Mouse (Mus musculus) fat pad, adult 2 months (tissue): ENCODE results near the gene BC067074.

Experiments used
- DNase-seq: peaks from one replicate; pipeline ENCODE4 v3.0.0-alpha.2; 2011; ENCODE audit warnings: low read depth, low spot score; ENCODE audit errors: extremely low read depth

Gene BC067074

DNA sequence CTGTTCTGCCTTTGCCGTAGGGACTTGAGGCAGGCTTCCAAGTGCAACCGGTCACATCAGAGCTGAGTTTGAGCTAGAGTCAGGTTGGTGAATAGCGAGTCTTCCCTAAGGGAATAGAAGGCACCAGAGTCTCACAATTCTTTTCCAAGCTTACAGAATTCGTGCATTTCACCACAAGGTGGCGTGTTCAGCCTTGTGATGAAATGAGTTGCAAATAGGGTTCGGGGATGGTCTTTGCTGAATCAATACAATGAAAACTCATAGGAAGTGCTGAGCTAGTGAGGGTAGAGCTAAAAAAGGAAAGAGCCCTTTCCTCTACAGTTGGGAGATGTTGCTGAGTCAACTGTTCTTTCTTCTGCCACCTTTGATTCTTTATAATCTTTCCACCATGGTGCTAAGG is 29.0 kb downstream of the BC067074 start:
- DNase-seq, result peak; percentile 2

DNA sequence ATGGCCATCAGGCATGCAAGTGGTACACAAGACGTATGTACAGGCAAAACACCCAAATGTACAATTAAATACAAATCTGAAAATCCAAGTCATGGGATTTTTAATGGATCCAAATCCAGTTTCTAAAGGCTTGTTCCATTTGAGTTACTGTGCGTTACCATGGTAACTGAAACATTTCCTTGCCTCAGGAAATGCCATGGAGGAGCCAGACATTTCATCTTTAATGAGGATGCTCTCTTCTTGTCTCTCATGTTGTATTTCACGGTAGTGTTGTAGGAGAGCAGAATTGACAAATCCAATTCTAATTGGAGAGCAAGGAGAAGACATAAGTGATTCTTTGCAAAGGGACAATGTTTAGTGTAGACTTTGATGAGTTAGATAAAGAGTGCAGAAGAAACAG is 31.3 kb downstream of the BC067074 start:
- DNase-seq, result no peak

DNA sequence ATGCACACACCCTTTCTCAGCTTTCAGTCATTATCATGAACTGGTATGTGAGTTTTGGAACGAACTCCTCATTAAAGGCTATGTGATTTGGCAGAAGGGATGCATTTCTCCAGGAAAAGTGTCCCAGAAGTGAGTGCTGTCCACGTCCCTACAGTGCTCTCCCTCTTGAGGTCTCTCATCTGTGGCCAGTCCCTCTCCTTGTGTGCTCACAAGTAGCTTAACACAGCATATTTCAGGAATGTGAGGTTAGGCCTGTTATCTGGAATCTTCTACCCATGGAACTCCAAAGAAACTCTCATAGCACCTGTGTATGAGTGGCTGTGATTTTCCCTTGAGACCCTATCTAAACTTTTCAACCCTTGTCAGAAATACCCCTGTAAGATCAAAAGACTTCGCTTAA is 32.7 kb downstream of the BC067074 start:
- no peak for DNase-seq

DNA sequence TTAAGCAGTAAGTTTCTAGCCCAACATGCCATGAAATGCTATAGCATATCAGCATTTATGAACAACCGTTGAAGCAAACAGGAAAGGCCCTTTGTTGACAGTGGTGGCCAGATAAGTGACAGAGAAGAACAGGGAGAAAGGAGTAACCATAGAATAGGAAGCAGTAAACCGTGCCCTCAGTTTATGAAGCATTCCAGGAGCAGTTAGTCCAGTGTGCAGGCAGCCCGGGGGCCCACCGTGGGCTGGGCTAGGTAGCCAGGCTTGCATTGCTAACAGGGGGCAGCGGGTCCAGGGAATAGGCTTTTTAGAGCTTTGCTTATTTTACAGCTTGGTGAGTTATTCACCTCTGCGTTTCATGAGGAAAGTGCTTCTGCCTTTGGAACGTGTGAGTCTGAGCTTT is 39.3 kb downstream of the BC067074 start:
- DNase-seq, result no peak

DNA sequence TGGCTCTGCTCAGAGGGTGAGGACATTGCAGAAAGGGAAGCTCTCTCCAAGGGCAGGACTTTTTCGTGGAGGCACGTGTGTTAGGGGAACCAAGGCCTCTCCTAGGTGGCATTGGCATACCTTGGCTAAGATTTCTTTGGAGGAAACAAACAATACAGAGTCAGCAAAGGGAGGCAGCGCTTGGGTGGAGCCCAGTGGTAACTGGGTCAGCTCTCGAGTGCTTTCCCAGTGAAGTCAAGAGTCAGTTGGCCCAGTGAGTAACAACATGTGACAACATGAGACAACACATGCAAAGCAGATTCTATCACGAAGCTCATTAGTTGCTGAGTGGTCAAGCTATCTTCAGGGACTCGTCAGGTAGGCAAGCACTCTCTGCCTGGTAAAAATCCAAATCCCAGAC is 40.4 kb downstream of the BC067074 start:
- no peak for DNase-seq

DNA sequence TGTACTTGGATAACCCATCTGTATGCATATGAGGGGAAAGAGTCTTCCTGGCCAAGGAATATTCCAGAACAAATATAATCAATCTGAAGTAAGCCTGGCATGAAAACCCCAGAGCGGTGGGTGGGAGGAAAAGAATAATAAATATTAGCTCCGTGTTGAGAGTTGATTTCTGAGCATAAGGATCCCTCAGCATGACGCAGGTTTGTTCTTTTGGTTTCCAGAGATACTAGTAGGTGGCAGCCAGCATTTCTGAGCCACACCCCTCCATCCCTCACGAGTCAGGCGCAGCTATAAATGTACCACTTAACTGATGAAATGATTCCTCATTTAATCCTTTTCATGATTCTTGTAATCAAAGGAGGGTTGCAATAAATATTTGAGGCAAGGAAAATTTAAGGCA is 41.0 kb downstream of the BC067074 start:
- DNase-seq, result no peak

DNA sequence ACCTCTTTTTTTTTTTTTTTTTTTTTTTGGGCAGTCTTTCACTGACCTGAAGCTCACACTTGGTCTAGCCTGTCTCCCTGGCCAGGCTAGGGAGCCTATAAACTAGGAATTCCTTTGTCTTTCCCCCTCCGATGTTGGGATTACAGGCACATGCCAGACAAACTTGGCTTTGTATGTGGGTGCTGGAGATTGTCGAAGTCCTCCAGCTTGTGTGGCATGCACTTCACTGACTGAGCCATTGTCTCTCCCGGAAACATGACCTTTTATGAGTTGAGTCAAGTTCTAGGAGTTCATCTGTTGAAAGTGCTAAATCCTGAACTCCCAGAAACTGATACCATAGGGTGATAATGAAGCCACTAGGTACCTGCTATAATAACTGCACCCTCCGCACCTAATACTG is 41.8 kb downstream of the BC067074 start:
- no peak for DNase-seq

DNA sequence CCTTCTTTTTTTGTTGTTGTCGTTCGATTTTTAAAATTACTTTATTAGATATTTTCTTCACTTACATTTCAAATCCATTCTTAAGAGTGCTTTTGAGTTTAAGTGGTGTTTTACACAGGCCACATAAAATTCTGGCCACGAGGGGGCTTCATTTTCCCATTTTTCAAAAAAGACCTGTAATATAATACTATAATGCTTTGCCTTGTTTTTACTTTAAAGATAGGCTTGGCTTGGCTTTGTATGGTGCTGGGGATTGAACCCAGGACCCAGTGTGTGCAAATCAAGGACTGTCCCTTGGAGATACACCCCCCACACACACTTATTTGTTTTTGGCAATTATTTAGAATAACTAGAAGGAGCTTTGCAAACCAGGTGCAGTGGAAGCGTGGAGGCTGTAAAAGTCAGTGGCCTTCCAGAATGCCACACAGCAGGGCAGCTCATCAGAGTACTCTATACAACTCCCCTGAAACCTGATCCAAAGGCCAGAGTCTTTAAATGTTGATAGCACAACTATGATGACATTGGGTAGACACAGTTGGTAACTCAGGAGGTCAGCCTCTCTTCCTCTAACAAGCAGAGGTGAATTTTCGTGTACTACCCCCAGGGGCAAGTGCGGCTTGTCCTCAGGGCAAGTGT is 44.4 kb downstream of the BC067074 start:
- no peak for DNase-seq

- DNase-seq, result no peak
Measured at GRCm38 (mm10) chr13:113340644-113341043, 47.7 kb downstream of the BC067074 start.

DNA sequence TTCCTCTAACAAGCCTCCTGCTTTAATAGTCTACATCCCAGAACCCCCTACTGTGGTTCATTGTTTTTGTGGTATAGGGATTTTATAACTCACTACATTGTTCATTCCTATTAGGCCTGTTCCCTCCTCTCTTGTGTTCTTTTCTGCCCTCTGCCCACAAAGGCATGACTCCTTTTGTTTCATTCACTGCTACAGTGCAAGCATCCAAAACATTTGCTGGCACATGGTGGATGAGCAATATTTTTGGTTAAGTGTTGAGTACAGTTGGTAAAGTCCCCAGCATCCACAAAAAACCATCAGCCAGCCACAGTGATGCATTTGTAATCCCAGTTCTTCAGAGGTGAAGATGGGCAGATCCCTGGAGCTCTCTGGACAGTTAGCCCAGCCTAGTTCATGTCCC is 48.2 kb downstream of the BC067074 start:
- no peak for DNase-seq

GRCm38 (mm10) chr13:113342355-113342919 is 49.5 kb downstream of the BC067074 start:
- DNase-seq, result no peak

DNA sequence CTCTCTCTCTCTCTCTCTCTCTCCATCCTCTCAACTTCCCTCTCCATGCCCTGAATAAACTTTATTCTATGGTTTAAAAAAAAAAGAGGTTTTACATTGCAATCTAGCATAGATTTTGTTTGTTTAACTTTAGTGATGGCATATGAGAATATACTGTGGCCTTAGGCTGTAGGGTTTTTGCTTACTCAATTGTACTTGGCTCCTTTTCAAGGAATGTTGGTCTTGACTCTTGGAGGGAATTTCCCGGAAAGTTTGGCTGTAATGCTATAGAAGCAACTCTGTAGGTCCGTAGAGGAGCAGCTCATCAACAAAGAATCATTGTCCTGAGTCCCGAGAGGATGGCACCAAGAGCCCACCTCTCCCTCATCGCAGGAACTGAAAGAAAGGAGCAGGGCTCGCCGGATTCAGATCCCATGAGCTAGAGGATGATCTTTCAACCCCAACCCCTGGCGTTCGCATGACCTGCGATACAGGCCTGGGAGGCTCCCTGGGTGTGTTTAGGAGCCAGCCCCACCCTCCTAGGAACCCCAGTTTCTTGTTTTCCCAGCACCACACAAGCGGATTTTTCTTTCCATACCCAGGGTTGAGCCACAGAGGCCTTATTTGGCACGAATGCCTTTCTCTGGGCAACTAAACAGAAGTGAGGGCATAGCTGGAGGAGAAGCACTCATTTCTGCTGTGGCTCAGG is 57.9 kb downstream of the BC067074 start:
- DNase-seq, result peak; percentile 26

GRCm38 (mm10) chr13:113353546-113353945 is 60.6 kb downstream of the BC067074 start:
- no peak for DNase-seq

- no peak for DNase-seq
Measured at GRCm38 (mm10) chr13:113353955-113354354, 61.0 kb downstream of the BC067074 start.

- no peak for DNase-seq
Measured at GRCm38 (mm10) chr13:113355022-113355421, 62.1 kb downstream of the BC067074 start.

DNA sequence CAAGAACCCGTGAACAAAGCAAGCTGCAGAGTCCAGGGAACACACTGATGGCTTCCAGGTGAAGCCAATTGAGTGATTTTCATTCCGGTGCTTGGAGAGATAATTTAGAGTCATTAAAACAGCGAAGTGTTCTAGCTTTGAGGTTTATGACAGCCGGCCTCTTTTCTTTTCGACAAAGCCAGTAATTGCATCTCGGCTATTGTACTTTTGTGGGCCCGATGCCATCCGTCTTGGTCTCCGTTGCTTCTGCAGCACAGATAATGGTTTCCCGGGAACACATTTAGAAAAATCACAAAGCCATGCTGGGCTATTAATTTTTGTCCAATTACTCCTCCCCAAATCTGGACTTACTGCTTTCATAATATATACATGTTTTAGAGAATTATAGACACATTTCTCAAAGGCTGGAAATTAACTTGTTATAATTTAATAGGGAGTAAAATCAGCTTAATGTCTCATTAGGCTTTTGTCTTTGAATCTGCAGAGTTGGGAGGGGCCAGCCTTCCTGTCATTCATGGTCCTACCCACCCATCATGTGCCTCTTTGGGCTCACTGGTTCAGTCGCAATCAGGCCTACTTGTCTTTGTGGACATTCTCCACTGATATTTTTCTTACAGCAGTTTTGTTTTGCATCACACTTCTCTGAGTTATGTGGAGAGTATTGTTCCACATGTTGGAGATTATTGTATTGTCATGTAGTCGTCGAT is 64.6 kb downstream of the BC067074 start:
- DNase-seq, result no peak

- no peak for DNase-seq
Measured at GRCm38 (mm10) chr13:113359676-113360075, 66.7 kb downstream of the BC067074 start.

DNA sequence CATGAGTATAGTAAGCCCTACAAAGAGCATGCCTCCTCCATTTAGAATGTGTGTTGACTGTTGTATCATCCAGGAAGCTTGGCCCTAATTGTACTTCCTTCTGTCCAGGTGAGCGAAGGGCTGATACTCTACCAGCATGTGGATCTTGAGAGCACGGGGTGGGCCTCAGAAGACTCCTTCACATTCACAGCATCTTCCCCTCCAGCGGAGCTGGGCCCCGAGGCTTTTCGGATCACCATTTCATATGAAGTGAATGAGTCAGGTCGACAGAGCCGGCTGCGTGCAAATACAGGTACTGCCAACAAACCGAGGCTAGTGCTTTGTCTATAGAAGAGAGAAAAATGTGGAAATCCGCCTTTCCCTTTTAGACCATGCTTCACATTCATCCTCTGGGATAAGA is 73.0 kb downstream of the BC067074 start:
- DNase-seq, result no peak

DNA sequence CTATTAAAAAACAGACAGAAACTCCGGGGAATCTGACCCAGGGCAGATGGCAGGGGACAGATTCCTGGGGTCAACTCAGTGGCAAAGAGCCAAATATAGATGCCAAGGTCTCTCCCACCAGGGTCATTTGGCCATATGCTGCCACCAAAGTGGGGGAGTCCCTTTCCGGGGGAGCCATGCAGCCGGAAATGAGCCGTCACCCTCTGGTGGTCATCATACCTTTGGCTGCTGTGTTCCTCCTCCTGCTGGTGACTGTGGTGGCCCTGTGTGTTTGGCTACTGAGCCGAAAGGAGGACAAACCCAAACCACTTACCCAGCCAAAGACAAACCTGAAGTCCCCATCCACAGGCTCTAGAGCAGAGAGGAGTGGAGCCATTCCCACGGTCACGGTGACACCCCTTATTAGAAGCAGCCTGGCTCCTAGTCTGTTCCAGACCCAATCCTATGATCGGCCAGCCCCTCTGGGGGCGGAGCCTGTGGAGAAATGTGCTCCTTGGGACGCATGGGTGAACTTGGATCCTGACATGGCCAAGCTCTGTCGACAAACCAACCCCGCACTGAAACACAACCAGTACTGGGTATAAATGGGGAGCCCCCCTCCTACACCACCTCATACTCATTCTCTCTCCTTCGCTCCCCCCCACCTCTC is 76.1 kb downstream of the BC067074 start:
- no peak for DNase-seq

DNA sequence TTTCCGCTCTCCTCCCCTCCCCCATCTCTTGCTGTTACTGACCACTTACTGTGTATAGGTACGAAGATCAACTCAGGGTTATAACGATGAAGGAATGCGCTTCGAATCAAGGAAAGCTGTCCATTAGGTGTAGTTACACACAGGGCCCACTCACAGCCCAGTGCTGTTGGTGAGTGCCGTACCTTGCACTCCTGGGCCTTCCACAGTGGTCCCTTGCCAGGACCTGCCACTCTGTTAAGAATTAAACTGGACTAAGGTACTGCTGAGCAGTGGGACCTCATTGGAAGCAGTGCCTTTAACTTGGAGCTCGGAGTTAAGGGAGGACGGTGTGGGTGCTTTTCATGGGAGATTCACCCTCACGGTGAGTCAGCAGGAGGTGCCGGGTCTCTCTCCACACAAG is 76.7 kb downstream of the BC067074 start:
- no peak for DNase-seq

- no peak for DNase-seq
Measured at GRCm38 (mm10) chr13:113373291-113374083, 80.5 kb downstream of the BC067074 start.
